Mouse (Mus musculus) MEL (cell line): ENCODE data around the gene Olfr91. TPM values are rescaled to one million over a fixed set of nuclear protein-coding genes. Genes with fewer than 3 reads are reported as not detected.

ENCODE experiments used
- DNase-seq: peaks from one replicate; pipeline ENCODE4 v3.0.0; 2011; ENCODE audit warnings: low read depth, low spot score
- H3K27ac ChIP-seq: 2 replicates; pipeline ENCODE4 v1.5.1; 2012; ENCODE audit warnings: low read depth, mild to moderate bottlenecking, control low read depth, low read length, moderate library complexity; ENCODE audit not compliant: control insufficient read depth
- H3K27me3 ChIP-seq, 2 experiments: fragments of 150-350 bp in 1 of 2; sonication (generic) in 1 of 2; 2 replicates each; pipeline ENCODE4 v1.6.1; 2012; ENCODE audit warnings: low read length in 2 of 2, mild to moderate bottlenecking in 2 of 2, improper control_type of control experiment in 1 of 2, moderate library complexity in 1 of 2; ENCODE audit not compliant: insufficient read depth in 2 of 2, control insufficient read depth in 1 of 2
- H3K36me3 ChIP-seq, 2 experiments: 2 replicates each; pipeline ENCODE4 v1.6.1; 2012 to 2014; ENCODE audit warnings: low read length in 2 of 2, improper control_type of control experiment in 1 of 2, inconsistent platforms in 1 of 2, mild to moderate bottlenecking in 1 of 2; ENCODE audit not compliant: insufficient read depth in 2 of 2, control insufficient read depth in 1 of 2
- H3K4me1 ChIP-seq, 2 experiments: fragments of 150-350 bp in 1 of 2; sonication (generic) in 1 of 2; 2 replicates each; pipeline ENCODE4 v1.6.1; 2012; ENCODE audit warnings: low read length in 2 of 2, improper control_type of control experiment in 1 of 2, mild to moderate bottlenecking in 1 of 2; ENCODE audit not compliant: insufficient read depth in 2 of 2, control insufficient read depth in 1 of 2
- H3K4me3 ChIP-seq, 2 experiments: fragments of 150-350 bp in 1 of 2; sonication (generic) in 1 of 2; 2 replicates each; pipeline ENCODE4 v1.5.1; 2012; ENCODE audit warnings: low read depth in 2 of 2, low read length in 2 of 2, mild to moderate bottlenecking in 2 of 2, moderate library complexity in 2 of 2, control low read depth in 1 of 2, improper control_type of control experiment in 1 of 2; ENCODE audit not compliant: control insufficient read depth in 1 of 2, insufficient read depth in 1 of 2
- H3K79me2 ChIP-seq: 2 replicates; pipeline ENCODE4 v1.6.1; 2012; ENCODE audit warnings: mild to moderate bottlenecking, low read length, moderate library complexity; ENCODE audit not compliant: control insufficient read depth, poor library complexity, insufficient read depth
- H3K9ac ChIP-seq: 2 replicates; pipeline ENCODE4 v1.6.1; 2012; ENCODE audit warnings: low read depth, mild to moderate bottlenecking, control low read depth, low read length, moderate library complexity; ENCODE audit not compliant: control insufficient read depth, poor library complexity, severe bottlenecking
- H3K9me3 ChIP-seq: fragments of 150-350 bp; sonication (generic); replicated peaks from 2 replicates; pipeline ENCODE4 v1.6.1; 2012; ENCODE audit warnings: mild to moderate bottlenecking, low read length, improper control_type of control experiment, moderate library complexity; ENCODE audit not compliant: insufficient read depth
- BHLHE40 ChIP-seq: IDR thresholded peaks from 2 replicates; pipeline ENCODE4 v1.6.1; 2012; ENCODE audit warnings: low read depth, mild to moderate bottlenecking, inconsistent platforms, low read length, improper control_type of control experiment, borderline replicate concordance
- CHD2 ChIP-seq: IDR thresholded peaks from 2 replicates; pipeline ENCODE4 v1.6.1; 2011; ENCODE audit warnings: low read length, improper control_type of control experiment
- GATA1 ChIP-seq: IDR thresholded peaks from 2 replicates; pipeline ENCODE4 v1.6.1; 2011; ENCODE audit warnings: low read depth, low read length, improper control_type of control experiment
- MAFK ChIP-seq: IDR thresholded peaks from 2 replicates; pipeline ENCODE4 v1.6.1; 2011; ENCODE audit warnings: low read depth, mild to moderate bottlenecking, low read length, improper control_type of control experiment, borderline replicate concordance
- MAZ ChIP-seq: IDR thresholded peaks from 2 replicates; pipeline ENCODE4 v1.6.1; 2012; ENCODE audit warnings: low read depth, mild to moderate bottlenecking, inconsistent platforms, low read length, improper control_type of control experiment
- MEF2A ChIP-seq: IDR thresholded peaks from 2 replicates; pipeline ENCODE4 v1.6.1; 2014; ENCODE audit warnings: low read depth, mild to moderate bottlenecking, inconsistent platforms, low read length, improper control_type of control experiment; ENCODE audit not compliant: poor library complexity, insufficient replicate concordance, severe bottlenecking; ENCODE audit errors: extremely low read depth
- MXI1 ChIP-seq: IDR thresholded peaks from 2 replicates; pipeline ENCODE4 v1.6.1; 2011; ENCODE audit warnings: mild to moderate bottlenecking, low read depth, low read length, improper control_type of control experiment
- MYC ChIP-seq: IDR thresholded peaks from 2 replicates; pipeline ENCODE4 v1.6.1; 2011; ENCODE audit warnings: low read depth, mild to moderate bottlenecking, low read length, improper control_type of control experiment, moderate library complexity
- NELFE ChIP-seq: IDR thresholded peaks from 2 replicates; pipeline ENCODE4 v1.6.1; 2011; ENCODE audit warnings: low read depth, low read length, improper control_type of control experiment
- NRF1 ChIP-seq: IDR thresholded peaks from 2 replicates; pipeline ENCODE4 v1.6.1; 2014; ENCODE audit warnings: low read depth, mild to moderate bottlenecking, inconsistent platforms, low read length, improper control_type of control experiment, moderate library complexity; ENCODE audit not compliant: poor library complexity, insufficient read depth, severe bottlenecking
- POLR2AphosphoS5 ChIP-seq: IDR thresholded peaks from 2 replicates; pipeline ENCODE4 v1.6.1; 2012; ENCODE audit warnings: low read depth, borderline replicate concordance, mild to moderate bottlenecking, inconsistent platforms, low read length, moderate library complexity, mixed read lengths
- SIN3A ChIP-seq: IDR thresholded peaks from 2 replicates; pipeline ENCODE4 v1.6.1; 2012; ENCODE audit warnings: low read length, improper control_type of control experiment, inconsistent platforms
- SMC3 ChIP-seq: IDR thresholded peaks from 2 replicates; pipeline ENCODE4 v1.6.1; 2011; ENCODE audit warnings: low read depth, low read length, improper control_type of control experiment
- TCF12 ChIP-seq: IDR thresholded peaks from 2 replicates; pipeline ENCODE4 v1.6.1; 2014; ENCODE audit warnings: low read depth, mild to moderate bottlenecking, inconsistent platforms, low read length, improper control_type of control experiment, moderate library complexity
- USF1 ChIP-seq: IDR thresholded peaks from 2 replicates; pipeline ENCODE4 v1.6.1; 2014; ENCODE audit warnings: low read depth, mild to moderate bottlenecking, inconsistent platforms, low read length, improper control_type of control experiment, moderate library complexity
- ZNF384 ChIP-seq: IDR thresholded peaks from 2 replicates; pipeline ENCODE4 v1.6.1; 2012; ENCODE audit warnings: low read depth, mild to moderate bottlenecking, inconsistent platforms, low read length, improper control_type of control experiment
- polyA plus RNA-seq, 2 experiments: library from polyadenylated mRNA; stranded (reverse) in 1 of 2; unstranded in 1 of 2; fragments of >175 nt in 1 of 2; fragments of >200 nt in 1 of 2; gene quantifications; 2 replicates each; pipeline versions ENCODE4 v1.2.1 to v1.2.4; 2012; ENCODE audit warnings: low replicate concordance in 2 of 2, low read depth in 1 of 2; ENCODE audit not compliant: insufficient read length in 2 of 2, insufficient read depth in 1 of 2, missing spikeins in 1 of 2
- total RNA-seq: library from RNA; depleted of rRNA; stranded (reverse); fragments of 300-350 nt; gene quantifications from 2 replicates; pipeline ENCODE4 v1.2.3, GENCODE M21; 2012; rRNA removed

Olfr91 gene
- total and polyA plus RNA-seq, 3 experiments, result not detected

DNA sequence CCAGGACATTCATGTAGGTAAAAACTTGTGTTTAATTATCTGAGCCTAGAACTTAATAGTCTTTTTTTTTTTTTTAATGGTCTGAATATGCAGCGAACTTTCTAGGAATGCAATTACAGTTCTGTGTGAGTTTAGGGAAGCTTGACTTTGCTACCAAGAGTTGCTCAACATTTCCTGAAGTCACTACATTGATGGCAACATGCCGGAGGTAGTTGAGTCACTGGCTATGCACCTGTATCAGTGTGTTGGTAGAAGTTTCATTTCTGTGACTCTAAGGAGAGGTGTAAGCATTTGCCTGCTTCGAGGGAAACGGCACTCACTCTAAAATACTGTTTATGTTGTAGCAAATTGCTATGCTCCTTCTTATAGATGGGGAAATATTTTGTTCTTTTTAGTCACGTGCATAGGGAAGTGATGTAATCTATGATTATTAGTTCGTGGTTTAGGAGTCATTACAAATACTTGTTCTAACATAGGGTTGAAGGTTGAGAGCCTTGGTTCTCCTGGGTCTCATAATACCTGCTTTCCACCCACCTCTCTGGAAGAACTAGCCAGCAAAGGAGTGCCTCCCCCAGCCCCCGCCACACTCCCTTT, 53.3 kb downstream of the Olfr91 start:
- Histone ChIP-seq H3K27ac (no peak overlapping the region), H3K79me2 (peaks cover 1% of the 10 kb centered on the region), H3K36me3 (peaks cover 0 to 7% of the 10 kb centered on the region in 2 experiments; a peak in 2 of 4 replicates), H3K27me3 (no peaks in the 10 kb centered on the region), H3K4me3 (peak overlapping the region; percentile 44 to 98), H3K9ac (peak overlapping the region; percentile 26), H3K4me1 (peaks cover 2% of the 10 kb centered on the region in 2 experiments; a peak in 1 of 4 replicates), H3K9me3 (no peaks in the 10 kb centered on the region)
- peak; percentile 25 for DNase-seq
- no peak for TF ChIP-seq MAFK
- no peak for TF ChIP-seq NELFE
- peak; percentile 80 for TF ChIP-seq BHLHE40
- TF ChIP-seq MYC, result no peak
- no peak for TF ChIP-seq MXI1
- no peak for TF ChIP-seq CHD2
- TF ChIP-seq ZNF384, result no peak
- no peak for TF ChIP-seq POLR2AphosphoS5
- no peak for TF ChIP-seq GATA1
- peak; percentile 65; the same call in 1 of the 2 replicates for TF ChIP-seq USF1
- TF ChIP-seq TCF12, result no peak
- TF ChIP-seq NRF1, result no peak
- no peak for TF ChIP-seq SIN3A
- no peak for TF ChIP-seq SMC3
- no peak for TF ChIP-seq MAZ
- TF ChIP-seq MEF2A, result no peak

Other genes starting within 250 kb of the Olfr91 start
- gene Trim15, start 231.1 kb downstream of the Olfr91 start, total RNA-seq, result not detected in 2 replicates
- under 1 TPM in 1 of 2 experiments, not detected in 1; 0.07 TPM for gene Trim15, start 231.1 kb downstream of the Olfr91 start, polyA plus RNA-seq
- gene Trim10, start 228.7 kb downstream of the Olfr91 start, total RNA-seq, result 20.6 and 30.2 TPM in 2 replicates
- 10 to 100 TPM in 1 of 2 experiments, not detected in 1; 30.4 TPM for gene Trim10, start 228.7 kb downstream of the Olfr91 start, polyA plus RNA-seq
- 0.04 TPM in 1 of 2 replicates, not detected in the other for gene Trim40, start 208.2 kb downstream of the Olfr91 start, total RNA-seq
- gene Trim40, start 208.2 kb downstream of the Olfr91 start, polyA plus RNA-seq, result under 1 TPM in 1 of 2 experiments, not detected in 1; 0.04 TPM
- not detected in 2 replicates for gene Trim31, start 200.2 kb downstream of the Olfr91 start, total RNA-seq
- not detected for gene Trim31, start 200.2 kb downstream of the Olfr91 start, polyA plus RNA-seq
- gene Rnf39, start 155.4 kb downstream of the Olfr91 start, total RNA-seq, result not detected in 2 replicates
- gene Rnf39, start 155.4 kb downstream of the Olfr91 start, polyA plus RNA-seq, result under 1 TPM in 1 of 2 experiments, not detected in 1; 0.18 TPM
- gene Ppp1r11, start 146.5 kb downstream of the Olfr91 start, total RNA-seq, result 128 and 138 TPM in 2 replicates
- 100 to 1,000 TPM in 1 of 2 experiments, not detected in 1; 146 TPM for gene Ppp1r11, start 146.5 kb downstream of the Olfr91 start, polyA plus RNA-seq
- 20.5 and 26.4 TPM in 2 replicates for gene Znrd1, start 139.7 kb downstream of the Olfr91 start, total RNA-seq
- 10 to 100 TPM in 1 of 2 experiments, not detected in 1; 38.2 TPM for gene Znrd1, start 139.7 kb downstream of the Olfr91 start, polyA plus RNA-seq
- gene Znrd1as, start 139.7 kb downstream of the Olfr91 start, total RNA-seq, result 2.8 and 3.4 TPM in 2 replicates
- gene Znrd1as, start 139.7 kb downstream of the Olfr91 start, polyA plus RNA-seq, result 1 to 10 TPM in 1 of 2 experiments, not detected in 1; 1.8 TPM
- gene 2410137M14Rik, start 117.0 kb downstream of the Olfr91 start, total RNA-seq, result not detected in 2 replicates
- gene 2410137M14Rik, start 117.0 kb downstream of the Olfr91 start, polyA plus RNA-seq, result not detected
- gene H2-M5, start 108.7 kb downstream of the Olfr91 start, total RNA-seq, result not detected in 2 replicates
- not detected for gene H2-M5, start 108.7 kb downstream of the Olfr91 start, polyA plus RNA-seq
- gene Zfp57, start 97.1 kb downstream of the Olfr91 start, total RNA-seq, result not detected in 2 replicates
- gene Zfp57, start 97.1 kb downstream of the Olfr91 start, polyA plus RNA-seq, result not detected
- not detected in 2 replicates for gene Mog, start 74.9 kb downstream of the Olfr91 start, total RNA-seq
- not detected for gene Mog, start 74.9 kb downstream of the Olfr91 start, polyA plus RNA-seq
- 1.5 and 2.2 TPM in 2 replicates for gene Gabbr1, start 52.3 kb downstream of the Olfr91 start, total RNA-seq
- gene Gabbr1, start 52.3 kb downstream of the Olfr91 start, polyA plus RNA-seq, result 10 to 100 TPM in 1 of 2 experiments, not detected in 1; 14.6 TPM
- 0.08 TPM in 1 of 2 replicates, not detected in the other for gene Olfr90, start 9.8 kb downstream of the Olfr91 start, total RNA-seq
- under 1 TPM in 1 of 2 experiments, not detected in 1; 0.08 TPM for gene Olfr90, start 9.8 kb downstream of the Olfr91 start, polyA plus RNA-seq
- gene Olfr92, start 21.8 kb upstream of the Olfr91 start, total RNA-seq, result not detected in 2 replicates
- not detected for gene Olfr92, start 21.8 kb upstream of the Olfr91 start, polyA plus RNA-seq
- gene Olfr93, start 63.2 kb upstream of the Olfr91 start, total RNA-seq, result not detected in 2 replicates
- not detected for gene Olfr93, start 63.2 kb upstream of the Olfr91 start, polyA plus RNA-seq
- gene Ubd, start 95.6 kb upstream of the Olfr91 start, total RNA-seq, result not detected in 2 replicates
- gene Ubd, start 95.6 kb upstream of the Olfr91 start, polyA plus RNA-seq, result not detected
- not detected in 2 replicates for gene Olfr94, start 102.7 kb upstream of the Olfr91 start, total RNA-seq
- gene Olfr94, start 102.7 kb upstream of the Olfr91 start, polyA plus RNA-seq, result not detected
- gene Olfr95, start 114.8 kb upstream of the Olfr91 start, total RNA-seq, result not detected in 2 replicates
- not detected for gene Olfr95, start 114.8 kb upstream of the Olfr91 start, polyA plus RNA-seq
- gene Olfr96, start 121.9 kb upstream of the Olfr91 start, total RNA-seq, result not detected in 2 replicates
- not detected for gene Olfr96, start 121.9 kb upstream of the Olfr91 start, polyA plus RNA-seq
- gene Olfr97, start 139.1 kb upstream of the Olfr91 start, total RNA-seq, result not detected in 2 replicates
- not detected for gene Olfr97, start 139.1 kb upstream of the Olfr91 start, polyA plus RNA-seq
- not detected in 2 replicates for gene Olfr98, start 165.5 kb upstream of the Olfr91 start, total RNA-seq
- gene Olfr98, start 165.5 kb upstream of the Olfr91 start, polyA plus RNA-seq, result not detected
- gene H2-M3, start 171.9 kb upstream of the Olfr91 start, total RNA-seq, result 4.6 and 4.7 TPM in 2 replicates
- 1 to 10 TPM in 1 of 2 experiments, not detected in 1; 1.1 TPM for gene H2-M3, start 171.9 kb upstream of the Olfr91 start, polyA plus RNA-seq
- not detected in 2 replicates for gene Olfr99, start 185.2 kb upstream of the Olfr91 start, total RNA-seq
- not detected for gene Olfr99, start 185.2 kb upstream of the Olfr91 start, polyA plus RNA-seq
- not detected in 2 replicates for gene Olfr101, start 206.0 kb upstream of the Olfr91 start, total RNA-seq
- gene Olfr101, start 206.0 kb upstream of the Olfr91 start, polyA plus RNA-seq, result not detected
- gene Olfr102, start 218.8 kb upstream of the Olfr91 start, total RNA-seq, result not detected in 2 replicates
- not detected for gene Olfr102, start 218.8 kb upstream of the Olfr91 start, polyA plus RNA-seq
- not detected in 2 replicates for gene Olfr103, start 241.4 kb upstream of the Olfr91 start, total RNA-seq
- not detected for gene Olfr103, start 241.4 kb upstream of the Olfr91 start, polyA plus RNA-seq